Mouse (Mus musculus) adrenal gland, adult 18-20 months (tissue): ENCODE data around the gene Susd2. TPM values are rescaled to one million over a fixed set of nuclear protein-coding genes. Genes with fewer than 3 reads are reported as not detected.
A peak's percentile ranks its signal among the peaks of the same experiment; 100 is the strongest.

ENCODE experiments used
- DNase-seq, 2 experiments: peaks; one replicate each; pipeline ENCODE4 v3.0.0; 2021 to 2022; ENCODE audit warnings: low spot score in 2 of 2
- total RNA-seq, 2 experiments: library from RNA; stranded (reverse); gene quantifications; 1 replicate in 1 of 2; 2 replicates in 1 of 2; pipeline ENCODE4 v1.2.3; 2021

Susd2 gene
- total RNA-seq, 2 experiments from 2014 or later, result 10.4 to 10.7 TPM

- DNase-seq, result peak; percentile 40 to 49
These were observed 16.3 kb downstream of the Susd2 start for GRCm38 (mm10) chr10:75627490-75627889.

GRCm38 (mm10) chr10:75626991-75627390, 16.8 kb downstream of the Susd2 start:
- DNase-seq, result peak in 1 of 2 experiments; percentile 17

- DNase-seq, result no peak
These were observed 17.9 kb downstream of the Susd2 start for GRCm38 (mm10) chr10:75625920-75626319.

- DNase-seq, result no peak
These were observed 23.0 kb downstream of the Susd2 start for GRCm38 (mm10) chr10:75620818-75621217.

GRCm38 (mm10) chr10:75616044-75616443, 27.8 kb downstream of the Susd2 start:
- no peak for DNase-seq

- DNase-seq, result no peak
These were observed 33.3 kb downstream of the Susd2 start for GRCm38 (mm10) chr10:75610486-75610885.

GRCm38 (mm10) chr10:75608975-75609374, 34.8 kb downstream of the Susd2 start:
- no peak for DNase-seq

GRCm38 (mm10) chr10:75607253-75607652, 36.6 kb downstream of the Susd2 start:
- no peak for DNase-seq

GRCm38 (mm10) chr10:75605162-75605846, 38.5 kb downstream of the Susd2 start:
- DNase-seq, result no peak

GRCm38 (mm10) chr10:75600189-75600730, 43.5 kb downstream of the Susd2 start:
- no peak for DNase-seq

GRCm38 (mm10) chr10:75595981-75596380, 47.8 kb downstream of the Susd2 start:
- peak in 1 of 2 experiments; percentile 31 for DNase-seq

- no peak for DNase-seq
These were observed 51.2 kb downstream of the Susd2 start for GRCm38 (mm10) chr10:75592585-75592984.

- DNase-seq, result no peak
These were observed 52.5 kb downstream of the Susd2 start for GRCm38 (mm10) chr10:75591211-75591894.

GRCm38 (mm10) chr10:75589651-75590050, 54.2 kb downstream of the Susd2 start:
- DNase-seq, result no peak

GRCm38 (mm10) chr10:75589129-75589528, 54.7 kb downstream of the Susd2 start, which contains the start of gene Ggt5:
Gene Ggt5 (plus strand): TSS chr10:75589340.
- no peak for DNase-seq

- no peak for DNase-seq
These were observed 55.5 kb downstream of the Susd2 start for GRCm38 (mm10) chr10:75588336-75588735.

- no peak for DNase-seq
These were observed 56.0 kb downstream of the Susd2 start for GRCm38 (mm10) chr10:75587781-75588180.

Other genes starting within 250 kb of the Susd2 start
- 1 to 10 TPM; 1.1 to 1.5 TPM for gene Upb1, start 242.9 kb downstream of the Susd2 start, total RNA-seq
- 10 to 100 TPM; 86.1 to 87.1 TPM for gene Snrpd3, start 126.5 kb downstream of the Susd2 start, total RNA-seq
- gene Gucd1, start 126.0 kb downstream of the Susd2 start, total RNA-seq, result 10 to 100 TPM; 28.7 to 39.0 TPM
- gene Lrrc75b, start 83.7 kb downstream of the Susd2 start, total RNA-seq, result under 1 TPM; 0.32 to 0.40 TPM
- gene Ggt1, start 82.4 kb downstream of the Susd2 start, total RNA-seq, result 1 to 10 TPM in 1 of 2 experiments, not detected in 1; 1.2 TPM
- gene Ggt5, start 54.7 kb downstream of the Susd2 start, total RNA-seq, result 1 to 10 TPM; 3.7 to 5.2 TPM
- 10 to 100 TPM; 25.8 to 32.3 TPM for gene Cabin1, start 120.3 kb upstream of the Susd2 start, total RNA-seq
- 100 to 1,000 TPM; 137 to 153 TPM for gene Ddt, start 129.4 kb upstream of the Susd2 start, total RNA-seq
- not detected for gene Gm20441, start 136.9 kb upstream of the Susd2 start, total RNA-seq
- 10 to 100 TPM; 19.5 to 30.6 TPM for gene Gstt3, start 137.4 kb upstream of the Susd2 start, total RNA-seq
- gene Gstt1, start 154.6 kb upstream of the Susd2 start, total RNA-seq, result 10 to 100 TPM; 57.9 to 82.4 TPM
- not detected for gene Gstt4, start 178.5 kb upstream of the Susd2 start, total RNA-seq
- 10 to 100 TPM; 25.5 to 31.1 TPM for gene Gstt2, start 193.4 kb upstream of the Susd2 start, total RNA-seq
- 100 to 1,000 TPM; 221 to 268 TPM for gene Mif, start 216.2 kb upstream of the Susd2 start, total RNA-seq
- gene Derl3, start 249.4 kb upstream of the Susd2 start, total RNA-seq, result 1 to 10 TPM; 1.4 to 2.3 TPM